Mouse (Mus musculus): ENCODE measurements around the gene 4921504E06Rik.

4921504E06Rik gene

GRCm38 (mm10) chr2:19553821-19554592 lies at the start of gene 4921504E06Rik:
4921504E06Rik (minus strand) TSS chr2:19553914.
- whole genome bisulfite sequencing: under 1% methylated on average over 27 of the region's 27 CpGs

- 79% methylated on average over 3 of the region's 3 CpGs for WGBS
Measured at GRCm38 (mm10) chr2:19601386-19601925, 47.7 kb upstream of the 4921504E06Rik start.

DNA sequence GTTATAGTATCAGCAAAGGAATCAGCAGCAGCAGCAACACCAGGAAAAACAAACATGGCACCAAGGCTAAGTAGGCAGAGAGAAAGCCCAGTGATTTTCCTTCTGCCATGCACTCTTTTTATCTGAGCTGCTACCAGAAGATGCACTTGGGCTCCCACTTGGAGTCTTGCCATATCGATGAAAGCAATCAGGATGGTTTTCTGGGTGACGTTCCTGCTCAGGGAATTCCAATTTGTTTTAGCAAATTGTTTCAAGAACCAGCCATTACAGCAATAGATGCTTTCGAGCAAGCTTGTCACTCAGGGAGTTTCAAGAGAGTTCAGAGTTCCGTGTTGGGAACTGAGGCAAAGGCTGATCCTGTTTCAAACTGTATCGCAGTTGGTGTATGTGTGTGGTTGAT lies 47.1 kb upstream of the 4921504E06Rik start:
- 80% methylated on average over 5 of the region's 5 CpGs for WGBS

DNA sequence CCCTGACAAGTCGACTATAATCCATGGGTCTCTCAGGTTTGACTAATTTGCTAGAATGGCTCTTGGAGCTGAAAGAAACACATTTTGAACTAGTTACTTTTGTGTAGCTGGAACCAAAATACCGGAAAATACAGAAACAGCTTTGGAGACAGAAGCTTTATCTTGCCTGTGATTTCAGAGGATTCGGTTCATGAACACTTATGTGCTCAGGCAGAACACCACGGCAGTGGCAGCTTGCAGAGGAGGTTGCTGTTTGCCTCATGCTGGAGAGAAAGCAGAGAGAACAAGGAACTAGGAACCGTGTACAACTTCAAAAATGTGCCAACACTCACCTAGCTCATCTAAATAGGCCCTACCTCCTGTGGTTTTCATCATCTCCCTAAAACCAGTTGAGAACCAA lies 46.1 kb upstream of the 4921504E06Rik start:
- WGBS: 51% methylated on average over 5 of the region's 5 CpGs

DNA sequence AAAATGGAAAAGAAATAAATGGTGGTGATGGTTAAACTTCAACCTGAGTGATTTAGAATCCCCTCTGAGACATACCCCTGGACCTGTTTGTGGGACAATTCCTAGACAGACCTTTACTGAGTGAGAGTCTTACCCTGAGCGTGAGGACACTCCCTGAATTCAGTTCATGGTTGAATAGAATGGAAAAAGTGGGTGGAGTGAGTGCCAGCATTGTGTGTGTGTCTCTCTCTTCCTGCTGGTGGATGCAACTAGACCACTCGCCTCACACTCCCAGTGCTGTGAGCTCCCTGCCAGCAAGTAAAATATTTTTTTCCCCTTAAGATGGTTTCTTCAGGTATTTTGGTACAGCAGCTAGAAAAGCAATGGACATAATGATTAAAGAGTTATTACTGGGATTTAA lies 42.7 kb upstream of the 4921504E06Rik start:
- 61% methylated on average over 2 of the region's 2 CpGs for WGBS

- 62% methylated on average over 7 of the region's 7 CpGs for WGBS
Measured at GRCm38 (mm10) chr2:19594856-19595255, 41.1 kb upstream of the 4921504E06Rik start.

DNA sequence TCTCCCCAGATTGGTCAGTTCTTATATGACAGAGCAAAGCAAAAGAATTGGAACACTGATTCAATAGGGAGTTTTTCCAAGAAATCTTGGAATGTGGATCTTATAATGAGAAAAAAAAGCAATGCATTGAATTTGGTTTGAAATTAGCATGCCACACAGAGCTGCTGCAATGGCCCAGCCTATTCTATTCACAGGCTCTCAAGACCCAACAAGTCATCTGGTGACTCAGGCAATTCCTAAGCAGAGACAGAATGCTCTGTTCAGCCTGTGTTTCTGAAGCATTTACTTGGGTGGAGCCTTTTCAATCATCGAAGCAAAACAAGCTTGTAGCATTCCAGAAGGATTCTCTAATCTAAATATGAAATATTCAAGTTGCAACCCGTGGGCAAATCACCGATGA lies 26.1 kb upstream of the 4921504E06Rik start:
- WGBS: 59% methylated on average over 3 of the region's 3 CpGs

GRCm38 (mm10) chr2:19579180-19579579 lies 25.5 kb upstream of the 4921504E06Rik start:
- WGBS: 50% methylated on average over 6 of the region's 6 CpGs

GRCm38 (mm10) chr2:19562114-19562829 lies 8.6 kb upstream of the 4921504E06Rik start:
- WGBS: 68% methylated on average over 5 of the region's 5 CpGs

DNA sequence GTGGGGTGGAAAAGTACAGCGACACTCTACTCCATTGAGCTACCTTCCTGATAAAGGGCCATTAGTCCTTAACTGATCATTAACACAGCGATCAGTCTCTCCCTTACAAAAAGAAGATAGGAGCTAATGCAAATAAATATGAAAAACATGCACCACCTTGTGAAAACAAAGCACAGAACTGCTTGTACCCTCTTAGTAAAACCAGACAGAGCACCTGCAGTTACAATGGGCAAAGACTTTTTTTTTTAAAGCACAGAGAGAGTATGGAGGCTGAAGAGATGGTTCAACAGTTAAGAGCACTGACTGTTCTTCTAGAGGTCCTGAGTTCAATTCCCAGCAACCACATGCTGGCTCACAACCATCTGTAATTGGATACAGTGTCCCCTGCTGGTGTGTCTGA lies 6.9 kb upstream of the 4921504E06Rik start:
- WGBS: 81% methylated on average over 2 of the region's 2 CpGs

DNA sequence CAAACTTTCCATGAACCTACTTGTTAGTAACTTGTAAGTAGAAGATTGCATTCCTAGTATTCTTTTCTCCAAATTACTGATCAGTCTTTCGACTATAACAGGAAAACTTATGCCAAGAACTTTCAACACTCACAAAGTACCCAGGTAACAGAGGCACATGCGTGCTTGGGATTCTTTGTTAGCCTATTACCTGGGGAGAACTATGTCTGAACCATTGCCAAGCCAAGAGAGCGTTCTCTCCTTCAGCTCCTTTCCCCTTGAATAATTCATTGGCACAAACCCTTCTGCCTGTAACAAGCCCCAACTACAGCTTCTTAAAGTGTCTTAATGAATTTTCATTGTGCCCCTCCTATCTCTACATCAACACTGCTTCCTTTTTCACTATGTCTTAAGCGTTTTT lies 6.4 kb upstream of the 4921504E06Rik start:
- WGBS: 56% methylated on average over 4 of the region's 4 CpGs

GRCm38 (mm10) chr2:19551396-19551795 lies 2.3 kb downstream of the 4921504E06Rik start:
- WGBS: 71% methylated on average over 2 of the region's 2 CpGs

DNA sequence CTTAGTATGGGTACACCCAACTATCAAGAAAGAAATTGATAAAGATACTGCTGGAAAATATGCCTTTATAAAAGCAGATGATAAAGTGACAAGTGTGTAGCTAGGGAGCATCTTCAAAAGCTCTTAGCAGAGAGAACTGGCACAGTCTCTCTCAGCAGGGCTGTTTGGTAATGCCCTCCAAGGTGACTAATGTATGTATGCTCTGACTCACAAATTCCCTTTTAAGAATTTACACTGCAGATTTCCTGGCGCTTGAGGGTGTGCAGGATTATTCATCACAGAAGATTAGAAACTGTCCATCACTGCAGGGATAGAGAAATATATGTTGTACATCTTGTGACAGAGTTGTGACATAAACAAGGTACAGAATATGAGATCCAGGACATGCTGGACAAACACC lies 12.8 kb downstream of the 4921504E06Rik start:
- WGBS: 55% methylated on average over 1 of the region's 1 CpGs

- 81% methylated on average over 2 of the region's 2 CpGs for WGBS
Measured at GRCm38 (mm10) chr2:19529428-19529827, 24.3 kb downstream of the 4921504E06Rik start.

DNA sequence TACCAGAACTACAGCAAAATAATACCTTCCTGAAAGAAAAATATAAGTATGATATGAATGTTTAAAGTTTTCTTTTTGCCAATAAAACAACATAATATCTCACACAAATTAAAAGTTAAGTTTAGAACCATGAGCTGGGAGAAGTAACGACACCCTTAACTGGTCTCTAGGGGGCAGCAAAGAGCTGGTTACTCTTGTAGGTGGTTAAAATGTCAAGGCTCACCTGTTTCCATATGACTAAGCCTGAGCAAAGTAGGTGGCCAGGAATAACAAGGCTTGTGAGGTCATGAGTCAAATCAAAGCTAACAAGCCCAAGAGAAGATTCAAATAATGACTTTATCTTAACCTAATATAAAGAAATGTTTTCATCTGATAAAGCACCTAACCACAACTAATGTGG lies 24.9 kb downstream of the 4921504E06Rik start:
- 0% methylated on average over 1 of the region's 1 CpGs for WGBS

- 90% methylated on average over 5 of the region's 5 CpGs for WGBS
Measured at GRCm38 (mm10) chr2:19524071-19524470, 29.6 kb downstream of the 4921504E06Rik start.

GRCm38 (mm10) chr2:19521662-19522061 lies 32.1 kb downstream of the 4921504E06Rik start:
- WGBS: 38% methylated on average over 7 of the region's 7 CpGs

DNA sequence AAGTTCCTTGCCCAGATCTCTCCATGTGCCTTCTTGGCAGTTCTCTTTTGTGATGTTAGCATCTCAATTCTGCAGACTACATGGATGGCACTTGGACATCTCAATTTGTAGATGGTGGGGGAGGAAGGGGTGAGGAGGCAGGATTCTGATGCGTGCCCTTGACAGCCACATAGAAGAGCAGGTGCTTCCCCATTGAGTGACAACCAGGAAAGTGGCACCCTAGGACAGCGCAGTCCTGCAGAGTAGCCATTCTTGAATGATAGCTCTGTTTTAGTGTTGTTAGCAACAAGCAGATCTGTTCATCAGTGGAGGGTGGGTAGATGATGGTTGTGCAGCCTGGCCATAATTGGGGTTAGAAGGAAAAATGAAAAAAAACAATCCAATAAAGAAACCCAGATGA lies 33.1 kb downstream of the 4921504E06Rik start:
- WGBS: 87% methylated on average over 2 of the region's 2 CpGs

DNA sequence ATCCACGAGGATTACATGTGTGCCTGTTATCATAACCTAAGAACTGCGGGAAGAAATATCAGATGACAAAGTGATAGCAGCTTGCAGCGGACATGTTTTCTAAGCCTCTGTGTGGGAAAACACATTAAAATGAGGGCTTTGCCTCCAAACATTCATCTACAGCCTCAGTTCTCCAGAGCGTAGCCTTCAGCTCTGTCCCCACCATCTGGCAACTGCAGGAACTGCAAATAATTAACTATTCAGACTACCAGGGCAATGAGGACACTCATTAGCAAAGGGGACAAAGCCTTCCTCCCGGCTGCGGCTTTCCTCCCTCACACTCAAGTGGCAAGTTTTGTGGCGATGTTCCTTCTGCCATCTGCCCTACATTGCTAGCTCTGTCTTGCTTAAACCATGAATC lies 33.9 kb downstream of the 4921504E06Rik start:
- 7% methylated on average over 7 of the region's 7 CpGs for WGBS

- WGBS: 64% methylated on average over 13 of the region's 13 CpGs
Measured at GRCm38 (mm10) chr2:19517952-19518351, 35.8 kb downstream of the 4921504E06Rik start.

GRCm38 (mm10) chr2:19512381-19512780 lies 41.3 kb downstream of the 4921504E06Rik start:
- WGBS: 70% methylated on average over 5 of the region's 5 CpGs

DNA sequence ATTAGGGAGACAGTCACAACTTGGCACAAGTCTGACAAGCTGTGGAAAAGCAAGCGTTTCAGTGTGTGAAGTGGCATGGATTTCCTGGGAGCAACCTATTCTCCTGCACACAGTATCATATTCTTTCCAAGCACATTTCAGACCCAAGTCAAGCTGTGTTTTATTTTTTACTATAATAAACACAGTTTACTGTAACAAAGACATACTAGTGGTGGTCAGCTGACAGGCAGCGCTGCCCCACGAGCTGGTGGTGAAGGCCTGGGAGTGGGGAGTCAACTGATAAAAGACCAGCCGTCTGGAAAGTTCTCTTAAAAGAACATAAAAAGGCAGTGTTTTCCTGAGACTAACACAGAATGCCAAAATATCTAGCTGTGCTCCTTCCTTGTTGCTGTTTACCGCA lies 42.7 kb downstream of the 4921504E06Rik start:
- WGBS: 46% methylated on average over 5 of the region's 5 CpGs

DNA sequence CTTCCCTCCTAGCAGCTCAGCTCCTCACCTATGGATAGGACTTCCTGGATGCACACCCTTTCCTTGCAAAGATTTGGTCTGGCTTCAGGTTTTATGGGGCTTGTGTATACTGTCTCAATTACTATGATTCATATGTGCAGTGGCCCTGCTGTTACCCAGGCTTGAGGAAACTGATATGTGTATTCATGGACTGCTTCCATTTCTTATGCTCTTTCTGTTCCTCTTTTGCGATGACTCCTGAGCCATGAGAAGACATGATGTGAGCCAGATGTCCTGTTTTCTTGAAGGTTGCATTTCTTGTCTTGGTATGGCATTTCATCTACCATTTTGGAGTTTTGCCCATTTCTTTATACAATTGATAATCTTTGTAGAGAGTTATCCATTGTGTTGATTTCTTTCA lies 48.0 kb downstream of the 4921504E06Rik start:
- 90% methylated on average over 1 of the region's 1 CpGs for WGBS

Measured in cerebral cortex, adult 2 months (tissue).